Mouse (Mus musculus): ENCODE measurements around the gene Tmem223.

Gene Tmem223

DNA sequence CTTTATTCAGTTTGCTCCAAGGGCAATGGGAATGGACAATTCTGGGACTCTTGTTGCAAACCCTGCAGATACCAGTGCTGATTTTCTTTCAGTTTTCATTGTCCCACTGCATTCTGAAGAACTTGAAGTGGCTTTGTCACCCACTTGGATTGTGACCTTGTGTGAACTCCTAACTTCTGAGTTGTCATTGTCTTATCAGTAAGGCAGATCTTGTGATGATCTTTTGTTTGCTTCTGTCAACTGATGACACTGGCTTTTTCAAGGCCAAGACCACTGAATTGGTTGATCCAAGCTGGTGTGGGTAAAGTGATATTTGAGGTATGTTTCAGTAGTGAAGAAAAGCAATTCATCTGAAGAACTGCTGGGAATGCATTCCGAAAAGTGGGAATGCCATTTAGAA is 25.4 kb upstream of the Tmem223 start:
- no peak for DNase-seq (ENCODE audit: extremely low spot score, low spot score)

DNA sequence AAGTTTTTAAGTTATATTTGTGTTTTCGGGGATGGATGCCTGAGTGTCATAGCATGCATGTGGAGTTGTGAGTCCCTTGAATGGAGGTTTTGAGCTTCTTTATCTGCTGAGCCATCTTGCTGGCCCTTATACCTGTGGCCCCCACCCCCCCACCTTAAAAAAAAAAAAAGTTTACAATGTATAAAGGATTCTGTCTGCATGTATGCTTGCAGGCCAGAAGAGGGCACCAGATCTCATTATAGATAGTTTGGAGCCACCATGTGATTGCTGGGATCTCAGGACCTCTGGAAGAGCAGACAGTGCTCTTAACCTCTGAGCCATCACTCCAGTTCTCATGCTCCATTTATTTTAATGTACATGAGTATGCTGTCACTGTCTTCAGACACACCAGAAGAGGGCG is 23.4 kb upstream of the Tmem223 start:
- no peak for DNase-seq (ENCODE audit: extremely low spot score, low spot score)

DNA sequence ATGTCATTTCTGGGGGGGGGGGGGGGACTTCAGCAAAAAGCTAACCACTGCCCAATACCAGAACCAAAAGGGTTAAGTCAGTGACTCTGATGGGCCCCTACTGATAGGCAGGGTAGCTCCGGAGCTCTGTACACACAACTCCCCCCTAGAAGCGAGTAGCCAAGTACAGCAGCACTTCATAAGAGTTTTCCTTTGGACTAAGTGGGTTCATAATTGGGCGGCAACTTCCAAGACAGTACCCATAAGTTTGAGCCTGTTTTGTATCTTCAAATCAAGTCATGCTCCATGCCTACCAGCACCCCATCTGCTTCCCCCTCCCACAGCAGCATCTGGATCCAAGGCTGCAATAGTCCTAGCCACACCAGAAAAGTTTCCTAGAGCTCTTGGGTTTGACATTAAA is 15.1 kb upstream of the Tmem223 start:
- DNase-seq (ENCODE audit: extremely low spot score, low spot score), result no peak

- DNase-seq (ENCODE audit: extremely low spot score, low spot score), result peak; percentile 92
These were observed 14.0 kb upstream of the Tmem223 start, which contains the start of gene Nxf1 for GRCm38 (mm10) chr19:8756635-8757387. Gene Nxf1 (plus strand): TSS chr19:8757073.

GRCm38 (mm10) chr19:8757471-8757998 is 13.3 kb upstream of the Tmem223 start:
- DNase-seq (ENCODE audit: extremely low spot score, low spot score), result no peak

DNA sequence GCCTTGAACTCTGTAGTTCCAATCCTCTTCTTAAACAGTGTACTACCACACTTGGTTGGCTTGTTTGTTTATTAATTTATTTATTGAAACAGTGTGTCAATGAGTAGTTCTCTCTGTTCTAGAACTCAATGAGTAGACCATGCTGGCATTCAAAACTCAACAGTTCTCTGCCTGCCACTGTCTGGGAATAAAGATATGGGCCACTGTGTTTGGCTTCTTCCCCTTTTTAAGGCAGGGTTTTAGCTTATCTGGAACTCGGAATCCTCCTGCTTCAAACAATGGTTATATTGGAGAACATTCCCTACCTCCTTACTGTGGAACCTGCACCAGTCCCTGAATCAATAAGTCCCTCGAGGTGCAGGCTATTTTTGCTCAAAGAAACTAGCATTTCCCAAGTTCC is 11.9 kb upstream of the Tmem223 start:
- DNase-seq (ENCODE audit: extremely low spot score, low spot score), result no peak

GRCm38 (mm10) chr19:8760757-8761156 is 10.0 kb upstream of the Tmem223 start:
- no peak for DNase-seq (ENCODE audit: extremely low spot score, low spot score)

GRCm38 (mm10) chr19:8763276-8763675 is 7.5 kb upstream of the Tmem223 start:
- DNase-seq (ENCODE audit: extremely low spot score, low spot score), result no peak

DNA sequence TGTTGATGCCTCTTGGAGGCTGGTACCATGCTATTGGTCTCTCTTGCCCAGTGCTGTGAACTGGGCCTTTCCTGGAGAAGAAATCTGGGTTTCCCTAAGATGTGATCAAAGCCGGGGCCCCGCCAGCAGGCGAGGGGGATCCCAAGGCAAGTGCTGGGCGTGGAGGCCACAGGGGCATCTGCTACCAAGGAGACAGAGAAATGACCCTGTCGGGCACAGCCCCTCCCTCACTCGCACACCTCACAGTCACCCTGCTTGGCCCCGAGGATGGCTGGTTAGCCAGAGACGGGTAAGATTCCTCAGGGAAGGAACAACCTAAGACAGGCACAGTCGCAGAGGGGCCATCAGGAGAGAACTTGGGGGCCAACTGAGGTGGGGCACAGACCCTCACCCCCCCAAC is 5.2 kb upstream of the Tmem223 start:
- DNase-seq (ENCODE audit: extremely low spot score, low spot score), result no peak

DNA sequence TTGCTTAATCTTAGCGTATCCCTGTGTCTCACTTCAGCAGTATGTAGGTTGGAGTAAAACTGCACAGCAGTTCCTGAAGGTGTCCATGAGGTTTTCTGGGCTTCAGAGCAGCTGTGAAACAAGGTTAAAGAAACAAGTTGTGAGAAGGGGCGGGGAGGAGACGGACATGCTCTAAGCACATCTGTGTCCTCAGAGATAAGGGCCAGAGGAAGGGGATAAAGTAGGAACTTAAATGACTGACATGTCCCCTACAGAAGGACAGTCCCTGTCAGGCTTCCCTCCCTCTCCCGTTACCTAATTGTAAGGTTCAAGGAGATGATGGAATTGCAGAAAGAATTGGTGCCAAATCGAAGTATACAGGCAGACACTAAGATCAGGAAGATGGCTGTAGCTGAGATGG is 2.2 kb downstream of the Tmem223 start:
- no peak for DNase-seq (ENCODE audit: extremely low spot score, low spot score)

GRCm38 (mm10) chr19:8773409-8773808 is 2.6 kb downstream of the Tmem223 start:
- no peak for DNase-seq (ENCODE audit: extremely low spot score, low spot score)

GRCm38 (mm10) chr19:8774086-8774835 is 3.5 kb downstream of the Tmem223 start, which contains the start of gene Tmem179b:
Gene Tmem179b (minus strand): TSS chr19:8774467.
- DNase-seq (ENCODE audit: extremely low spot score, low spot score), result peak; percentile 99

GRCm38 (mm10) chr19:8774951-8775421 is 4.2 kb downstream of the Tmem223 start:
- DNase-seq (ENCODE audit: extremely low spot score, low spot score), result no peak

DNA sequence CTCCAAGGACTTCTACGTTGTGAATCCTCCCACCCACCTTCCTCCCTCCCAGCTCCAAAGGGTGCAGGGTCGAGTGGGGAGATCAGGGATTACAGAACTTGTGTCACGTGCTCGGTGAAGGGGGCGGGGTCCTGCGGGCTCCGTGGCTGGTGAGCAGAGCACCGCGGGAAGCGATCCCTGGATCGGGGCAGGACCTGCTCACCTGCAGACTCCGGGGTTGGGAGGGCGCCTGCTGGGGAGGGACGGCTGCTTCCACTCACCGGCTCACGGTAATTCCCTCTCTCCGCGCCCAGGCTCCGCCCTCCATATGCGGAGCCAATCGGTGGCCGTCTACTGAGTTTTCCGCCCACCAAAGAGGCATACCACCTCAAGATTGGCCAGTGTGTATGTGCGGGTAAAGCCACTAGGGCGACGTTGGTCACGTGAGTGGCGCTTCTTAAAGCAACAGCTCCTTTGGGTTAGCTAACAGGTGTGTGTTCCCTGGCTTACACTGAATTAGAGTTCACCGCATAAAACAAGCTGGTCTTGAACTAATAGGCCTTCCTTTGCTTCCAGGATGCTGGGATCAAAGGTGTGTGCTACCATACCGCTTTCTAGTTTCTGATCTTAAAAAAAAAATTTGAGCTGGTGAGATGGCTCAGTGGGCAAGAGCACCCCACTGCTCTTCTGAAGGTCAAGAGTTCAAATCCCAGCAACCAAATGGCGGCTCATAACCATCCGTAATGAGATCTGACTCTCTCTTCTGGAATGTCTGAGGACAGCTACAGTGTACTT is 15.4 kb downstream of the Tmem223 start, which contains the start of gene Taf6l:
TSS of gene Taf6l (minus strand) at position 410 of the 774 bp plus-strand sequence.
- DNase-seq (ENCODE audit: extremely low spot score, low spot score), result peak; percentile 89

GRCm38 (mm10) chr19:8788521-8788920 is 17.7 kb downstream of the Tmem223 start:
- no peak for DNase-seq (ENCODE audit: extremely low spot score, low spot score)

GRCm38 (mm10) chr19:8789171-8789570 is 18.4 kb downstream of the Tmem223 start:
- no peak for DNase-seq (ENCODE audit: extremely low spot score, low spot score)

DNA sequence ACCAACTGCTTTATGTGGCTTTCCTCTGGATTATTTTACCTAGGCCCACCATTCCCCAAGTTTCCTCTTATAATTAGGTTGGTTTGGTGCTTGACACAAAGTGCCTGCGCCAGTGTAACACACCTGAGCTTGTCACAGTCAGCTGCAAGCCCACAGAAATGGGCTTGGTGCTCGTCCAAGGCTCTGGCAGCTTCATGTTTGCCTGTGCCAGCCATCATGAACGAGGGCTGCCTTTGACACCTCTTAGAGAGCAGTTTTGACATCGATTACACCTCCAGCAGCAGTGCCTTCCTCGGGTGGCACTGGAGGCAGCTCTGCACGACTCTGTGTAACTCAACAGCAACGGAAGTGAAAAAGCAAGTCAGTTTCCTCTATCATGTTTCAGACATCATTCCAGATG is 19.4 kb downstream of the Tmem223 start:
- DNase-seq (ENCODE audit: extremely low spot score, low spot score), result no peak

DNA sequence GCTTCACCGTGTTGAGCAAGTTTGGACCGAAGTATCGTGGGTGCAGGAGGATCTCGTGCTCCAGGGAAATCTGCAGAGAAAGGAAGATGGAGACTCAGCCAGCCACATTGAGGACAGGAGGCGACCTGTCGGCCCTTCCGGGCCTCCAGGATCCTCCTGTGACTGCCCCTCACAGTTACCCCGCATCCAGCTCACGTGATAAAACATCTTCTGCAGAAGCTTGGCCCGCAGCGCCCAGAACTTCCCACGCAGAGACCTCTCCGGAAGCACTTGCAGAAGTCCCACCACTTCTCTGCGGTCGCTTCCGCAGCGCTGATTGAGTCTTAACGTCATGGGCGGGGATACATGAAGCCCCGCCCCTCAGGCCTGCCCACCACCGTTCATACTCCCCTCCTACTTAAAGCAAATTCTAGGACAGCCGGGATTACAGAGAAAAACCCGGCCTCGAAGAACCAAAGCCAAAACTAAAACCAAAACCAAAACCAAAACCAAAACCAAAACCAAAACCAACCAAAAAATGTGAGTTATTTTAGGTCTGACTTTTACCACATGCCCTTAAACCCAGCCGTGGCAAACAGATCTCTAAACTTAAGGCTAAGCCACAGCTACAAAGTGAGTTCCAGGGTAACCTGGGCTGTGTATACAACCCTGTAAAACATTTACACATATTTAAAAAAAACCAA is 27.6 kb downstream of the Tmem223 start, which contains the start of gene Polr2g:
TSS of gene Polr2g (minus strand) at position 314 of the 683 bp plus-strand sequence.
- peak; percentile 83 for DNase-seq (ENCODE audit: extremely low spot score, low spot score)

DNA sequence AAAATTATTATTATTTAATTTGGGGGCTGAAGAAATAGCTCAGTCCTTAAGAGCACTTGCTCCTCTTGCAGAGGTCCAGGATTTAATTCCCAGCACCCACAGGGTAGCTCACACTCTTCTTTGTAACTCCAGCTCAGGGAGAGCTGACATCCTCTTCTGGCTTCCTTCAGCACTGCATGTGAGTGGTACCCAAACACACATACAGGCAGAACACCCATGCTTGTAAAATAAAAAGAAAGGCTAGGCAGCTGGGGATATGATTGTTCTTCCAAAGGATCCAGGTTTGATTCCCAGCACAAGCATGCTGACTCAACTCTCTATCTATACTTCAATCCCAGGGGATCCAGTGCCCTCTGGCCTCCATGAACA is 28.1 kb downstream of the Tmem223 start:
- DNase-seq (ENCODE audit: extremely low spot score, low spot score), result no peak

DNA sequence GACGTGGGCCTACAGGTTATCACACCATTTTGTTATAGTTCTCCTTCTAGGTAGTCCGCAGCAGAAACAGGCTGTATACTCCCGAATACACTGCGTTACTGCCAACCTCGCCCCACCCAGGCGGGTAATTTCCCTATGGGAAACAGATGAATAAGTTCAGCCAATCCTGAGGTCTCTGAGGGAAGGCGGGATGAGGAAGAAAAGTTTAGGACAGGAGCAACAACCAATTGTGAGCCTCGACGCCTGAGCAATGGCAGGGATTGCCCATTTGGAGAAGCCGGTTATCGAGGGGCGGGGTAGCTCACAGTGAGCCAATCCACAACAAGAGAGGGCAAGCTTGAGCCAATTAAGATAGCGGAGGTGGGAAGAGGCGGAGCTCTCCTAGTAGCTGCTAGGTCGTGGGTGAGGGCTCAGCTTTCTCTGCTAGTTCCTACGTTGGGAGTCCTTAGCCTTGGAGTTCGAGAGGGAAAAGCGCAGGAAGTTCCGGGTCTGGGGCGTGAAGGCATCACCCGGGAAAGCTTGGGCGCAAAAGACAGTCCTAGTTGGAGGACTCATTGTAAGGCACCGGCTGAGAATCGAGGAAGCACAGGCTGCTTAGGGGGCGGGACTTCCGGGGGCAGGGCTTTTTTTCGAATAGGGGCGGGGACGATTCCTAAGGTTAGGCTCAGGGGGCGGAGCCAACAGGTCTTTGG is 31.5 kb downstream of the Tmem223 start, which contains the start of gene Zbtb3:
TSS of gene Zbtb3 (plus strand) at position 426 of the 692 bp plus-strand sequence.
- DNase-seq (ENCODE audit: extremely low spot score, low spot score), result peak; percentile 92
